Mouse (Mus musculus) left cerebral cortex, adult 8-10 months (tissue): ENCODE data around the gene Nefh. TPM values are rescaled to one million over a fixed set of nuclear protein-coding genes. Genes with fewer than 3 reads are reported as not detected.

Experiments used
- DNase-seq, 2 experiments: peaks; one replicate each; pipeline ENCODE4 v3.0.0; 2022; ENCODE audit warnings: low spot score in 2 of 2
- microRNA-seq, 2 experiments: library from miRNA; unstranded; fragments of <30 nt; microRNA quantifications; one replicate each; pipeline ENCODE4 v1.2.0; 2022
- total RNA-seq, 4 experiments: library from RNA; stranded (reverse); gene quantifications; 2 replicates each; pipeline ENCODE4 v1.2.4; 2022

Gene Nefh
- total RNA-seq, 4 experiments from 2014 or later, result 44.7 to 52.3 (median 48.7) TPM

- no peak for DNase-seq
Measured at GRCm38 (mm10) chr11:4953401-4953800, 5.5 kb upstream of the Nefh start.

GRCm38 (mm10) chr11:4949256-4950044, 1.6 kb upstream of the Nefh start:
- DNase-seq, result peak in 1 of 2 experiments; percentile 27

- no peak for DNase-seq
Measured at GRCm38 (mm10) chr11:4948792-4949191, 928 bp upstream of the Nefh start.

GRCm38 (mm10) chr11:4946947-4947812, 684 bp downstream of the Nefh start:
- DNase-seq, result peak; percentile 66 to 94

GRCm38 (mm10) chr11:4946530-4946929, 1.3 kb downstream of the Nefh start:
- peak in 1 of 2 experiments; percentile 36 for DNase-seq

GRCm38 (mm10) chr11:4936243-4936642, 11.6 kb downstream of the Nefh start:
- DNase-seq, result no peak

- no peak for DNase-seq
Measured at GRCm38 (mm10) chr11:4931009-4931601, 16.8 kb downstream of the Nefh start.

GRCm38 (mm10) chr11:4927224-4927623, 20.6 kb downstream of the Nefh start:
- DNase-seq, result peak in 1 of 2 experiments; percentile 61

- DNase-seq, result no peak
Measured at GRCm38 (mm10) chr11:4921751-4922150, 26.1 kb downstream of the Nefh start.

- DNase-seq, result no peak
Measured at GRCm38 (mm10) chr11:4921281-4921680, 26.6 kb downstream of the Nefh start.

GRCm38 (mm10) chr11:4916068-4916467, 31.8 kb downstream of the Nefh start:
- peak in 1 of 2 experiments; percentile 36 for DNase-seq

GRCm38 (mm10) chr11:4906231-4906630, 41.6 kb downstream of the Nefh start:
- no peak for DNase-seq

GRCm38 (mm10) chr11:4901956-4902355, 45.9 kb downstream of the Nefh start:
- DNase-seq, result no peak

- no peak for DNase-seq
Measured at GRCm38 (mm10) chr11:4900437-4900836, 47.4 kb downstream of the Nefh start.

- peak; percentile 65 to 70 for DNase-seq
Measured at GRCm38 (mm10) chr11:4894848-4895816, 52.7 kb downstream of the Nefh start, which contains the start of gene Thoc5. Gene Thoc5, plus strand, starts transcription at chr11:4895320.

Small RNA genes lying within 50 kb of the gene (microRNA-seq; reads per million reads assigned to microRNA genes)
- 0.42 to 1.8 reads per million in 2 experiments for gene Mir6918

Other genes starting within 250 kb of the Nefh start
- 100 to 1,000 TPM; 312 to 352 (median 336) TPM for gene Uqcr10, start 243.7 kb downstream of the Nefh start, total RNA-seq
- gene Zmat5, start 243.4 kb downstream of the Nefh start, total RNA-seq, result 10 to 100 TPM; 22.7 to 38.8 (median 27.7) TPM
- 10 to 100 TPM; 23.9 to 30.2 (median 24.9) TPM for gene Cabp7, start 201.3 kb downstream of the Nefh start, total RNA-seq
- 10 to 100 TPM; 70.7 to 72.2 (median 71.5) TPM for gene Nf2, start 98.5 kb downstream of the Nefh start, total RNA-seq
- 100 to 1,000 TPM in 2 of 4 experiments, 10 to 100 TPM in 2; 85.0 to 108 (median 97.1) TPM for gene Nipsnap1, start 74.1 kb downstream of the Nefh start, total RNA-seq
- gene Thoc5, start 52.7 kb downstream of the Nefh start, total RNA-seq, result 10 to 100 TPM; 37.1 to 41.4 (median 39.1) TPM
- gene Ap1b1, start 38.8 kb upstream of the Nefh start, total RNA-seq, result 100 to 1,000 TPM; 152 to 184 (median 173) TPM
- gene Rasl10a, start 110.1 kb upstream of the Nefh start, total RNA-seq, result 10 to 100 TPM; 49.0 to 60.5 (median 53.2) TPM
- gene Gas2l1, start 117.3 kb upstream of the Nefh start, total RNA-seq, result 10 to 100 TPM; 71.8 to 78.4 (median 75.3) TPM
- gene Rhbdd3, start 150.9 kb upstream of the Nefh start, total RNA-seq, result 10 to 100 TPM; 20.1 to 26.8 (median 22.0) TPM
- gene Ewsr1, start 151.2 kb upstream of the Nefh start, total RNA-seq, result 100 to 1,000 TPM; 291 to 340 (median 310) TPM
- gene Emid1, start 204.2 kb upstream of the Nefh start, total RNA-seq, result 1 to 10 TPM; 4.0 to 7.2 (median 5.3) TPM